Mouse (Mus musculus): ENCODE data around the gene Hist1h2bg. TPM values are rescaled to one million over a fixed set of nuclear protein-coding genes. Genes with fewer than 3 reads are reported as not detected.
A peak's percentile ranks its signal among the peaks of the same experiment; 100 is the strongest.

The Hist1h2bg gene
- total RNA-seq, 2 experiments from 2014 or later: 38.1 to 41.0 TPM

DNA sequence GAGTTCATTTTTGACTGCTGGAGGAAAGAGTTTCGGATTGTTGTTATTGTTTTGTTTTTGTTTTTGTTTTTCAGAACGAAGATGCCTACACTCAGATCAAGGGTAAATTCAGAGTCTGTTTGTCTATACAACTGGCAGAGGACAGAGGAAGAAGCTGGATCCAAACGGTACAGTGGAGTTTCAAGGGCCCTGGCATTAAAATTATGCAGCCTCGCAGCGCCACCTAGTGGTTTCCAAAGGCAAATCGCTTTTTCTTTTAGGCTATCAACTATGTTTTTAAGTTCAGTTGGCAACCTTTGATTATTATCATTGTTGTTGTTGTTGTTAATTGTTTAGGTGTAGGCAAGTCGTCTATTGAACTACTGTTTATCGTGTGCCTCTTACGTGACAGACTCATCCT is 26.8 kb downstream of the Hist1h2bg start:
- intact Hi-C loops (cut with DNase I): loop anchor here (2.0 to 5.0 kb wide), 2 partner anchors 76 to 173 kb away; no protein-coding TSS in a partner anchor
- DNase-seq: peak; percentile 79 to 85

DNA sequence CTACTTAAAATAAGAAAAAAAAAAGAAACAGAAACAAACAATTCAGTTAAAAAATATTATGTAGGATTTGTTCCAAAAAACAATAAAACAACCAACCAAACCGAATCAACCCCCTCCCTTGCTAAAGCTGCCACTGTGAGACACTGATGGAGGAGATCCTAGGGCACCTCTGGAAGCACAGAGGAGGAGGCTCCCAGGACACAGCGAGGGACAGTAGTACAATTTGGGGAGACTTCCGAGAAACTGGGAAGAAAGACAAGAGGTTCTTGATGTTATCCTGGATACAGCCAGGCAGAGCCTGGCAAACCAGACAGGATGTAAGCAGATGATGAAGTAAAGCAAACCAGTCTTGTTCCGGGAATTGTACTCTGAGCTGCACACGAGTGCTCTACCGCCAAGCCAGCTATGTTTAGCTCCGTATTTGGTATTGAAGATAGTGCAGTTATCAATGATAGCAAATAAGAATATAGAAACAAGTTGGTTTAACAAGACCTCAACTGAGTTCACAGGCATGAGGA is 32.0 kb downstream of the Hist1h2bg start:
- no peak for DNase-seq
- intact Hi-C loops (cut with DNase I): no loop called here

DNA sequence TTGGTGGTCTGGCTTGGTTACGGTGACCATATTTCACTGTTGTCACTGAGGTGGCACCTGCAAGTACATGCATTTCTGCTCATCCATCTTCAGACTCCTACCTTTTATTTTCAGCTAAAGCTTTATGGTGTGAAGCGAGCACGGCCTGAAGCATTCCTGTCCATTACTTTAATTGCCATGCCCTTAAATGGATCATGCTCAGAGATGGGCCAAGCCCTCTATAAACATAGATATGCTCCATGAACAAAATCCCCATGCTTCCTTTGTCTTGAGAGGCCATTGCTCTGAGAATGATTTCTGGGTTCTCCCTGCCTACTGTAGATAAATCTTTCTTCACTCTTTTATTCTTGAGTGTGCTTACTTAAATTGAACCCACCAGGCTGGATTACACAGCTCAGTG is 33.3 kb downstream of the Hist1h2bg start:
- no peak for DNase-seq
- intact Hi-C loops (cut with DNase I): no loop called here

DNA sequence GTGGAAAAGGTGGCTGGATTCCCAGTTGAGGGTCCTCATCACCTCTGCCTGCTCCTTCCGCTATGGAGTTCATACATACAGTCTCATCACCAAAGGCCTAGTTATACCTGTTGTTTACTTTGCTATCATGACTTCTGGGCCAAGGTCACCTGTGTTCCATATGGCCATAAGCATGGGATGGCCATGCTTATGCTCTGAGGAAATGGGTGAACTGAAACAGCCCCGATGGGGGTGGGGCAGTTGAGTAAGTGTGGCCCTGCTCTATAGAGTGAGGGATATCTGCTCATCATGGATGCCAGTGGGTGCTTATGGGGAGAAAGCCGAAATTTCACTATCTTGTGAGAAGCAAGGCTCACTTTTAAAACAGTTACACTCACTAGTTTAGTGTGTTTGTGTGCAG is 33.9 kb downstream of the Hist1h2bg start:
- no peak for DNase-seq
- intact Hi-C loops (cut with DNase I): no loop called here

DNA sequence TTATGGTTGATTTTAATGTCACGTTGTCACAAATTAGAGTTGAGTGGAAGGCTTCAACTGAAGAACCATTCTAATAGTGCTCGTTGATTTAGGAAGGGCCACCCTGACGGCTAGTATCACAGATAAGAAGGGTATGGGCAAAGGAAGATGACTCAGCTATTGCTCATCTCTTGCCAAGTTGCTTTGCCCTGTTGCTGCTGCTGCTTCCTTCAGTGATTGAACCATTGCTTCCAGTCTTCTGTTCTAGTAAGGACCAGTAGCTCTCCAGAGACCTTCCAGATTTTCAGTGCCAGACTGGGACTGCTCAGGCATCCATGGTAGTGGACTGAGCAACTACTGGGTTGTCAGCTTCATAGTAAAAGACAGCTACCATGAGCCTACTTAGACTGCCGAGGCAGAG is 38.0 kb downstream of the Hist1h2bg start:
- DNase-seq: no peak
- intact Hi-C loops (cut with DNase I): no loop called here

DNA sequence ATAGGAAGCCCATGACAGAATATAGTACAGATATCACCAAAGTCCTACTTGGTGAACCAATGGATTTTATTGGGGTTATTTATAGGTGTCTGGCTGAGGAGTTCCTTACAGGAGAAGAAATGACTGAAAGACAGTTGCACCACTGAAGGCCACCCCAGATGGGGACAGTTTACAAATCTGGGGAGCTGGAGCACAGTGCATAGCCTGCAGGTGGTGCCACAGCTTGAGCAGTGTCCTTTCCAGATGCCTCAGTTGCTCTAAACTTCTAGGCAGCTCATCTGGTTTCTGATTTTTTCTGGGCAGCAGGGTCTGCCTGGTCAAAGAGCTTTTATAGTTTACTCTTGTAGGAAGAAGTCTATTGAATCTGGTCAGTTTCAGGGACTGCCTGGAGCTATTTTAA is 38.6 kb downstream of the Hist1h2bg start:
- intact Hi-C loops (cut with DNase I): no loop called here
- no peak for DNase-seq

DNA sequence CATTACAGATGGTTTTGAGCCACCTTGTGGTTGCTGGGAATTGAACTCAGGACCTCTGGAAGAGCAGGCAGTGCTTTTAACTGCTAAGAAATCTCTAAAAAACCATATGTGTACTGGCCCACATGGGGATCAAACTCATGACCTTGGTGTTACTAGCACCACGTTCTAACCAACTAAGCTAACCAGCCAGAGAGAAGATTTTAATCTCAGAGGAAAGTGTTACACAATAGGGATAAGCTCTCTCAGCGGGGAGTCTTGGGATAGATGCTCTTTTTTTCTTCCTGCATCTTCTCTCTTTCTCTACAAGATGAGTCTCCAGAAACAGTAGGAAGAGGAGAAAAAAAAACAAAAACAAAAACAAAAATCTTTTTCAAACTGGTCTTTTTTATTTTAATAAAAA is 39.2 kb downstream of the Hist1h2bg start:
- intact Hi-C loops (cut with DNase I): no loop called here

DNA sequence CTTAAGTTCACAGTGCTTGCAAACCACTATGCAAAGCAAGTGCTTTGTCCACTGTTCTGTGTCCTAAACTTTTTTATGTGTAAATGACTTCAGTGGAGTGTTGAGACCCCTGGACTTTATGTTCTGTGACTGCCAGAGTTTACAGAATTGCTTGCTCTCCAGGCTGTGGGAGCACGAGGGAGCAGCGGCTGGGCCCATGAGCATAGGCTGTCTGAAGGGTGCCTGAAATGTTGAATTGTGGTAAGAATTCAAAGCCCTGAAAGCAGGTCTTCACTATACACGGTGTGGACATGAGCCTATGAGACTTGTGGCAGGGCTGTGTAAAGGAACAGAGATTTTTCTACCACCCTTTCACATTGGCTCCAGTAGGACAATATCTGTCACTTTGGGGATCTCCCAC is 40.4 kb downstream of the Hist1h2bg start:
- intact Hi-C loops (cut with DNase I): no loop called here
- no peak for DNase-seq

More for the DNA sequence above, 39.2 kb downstream of the Hist1h2bg start:
- no peak for DNase-seq

DNA sequence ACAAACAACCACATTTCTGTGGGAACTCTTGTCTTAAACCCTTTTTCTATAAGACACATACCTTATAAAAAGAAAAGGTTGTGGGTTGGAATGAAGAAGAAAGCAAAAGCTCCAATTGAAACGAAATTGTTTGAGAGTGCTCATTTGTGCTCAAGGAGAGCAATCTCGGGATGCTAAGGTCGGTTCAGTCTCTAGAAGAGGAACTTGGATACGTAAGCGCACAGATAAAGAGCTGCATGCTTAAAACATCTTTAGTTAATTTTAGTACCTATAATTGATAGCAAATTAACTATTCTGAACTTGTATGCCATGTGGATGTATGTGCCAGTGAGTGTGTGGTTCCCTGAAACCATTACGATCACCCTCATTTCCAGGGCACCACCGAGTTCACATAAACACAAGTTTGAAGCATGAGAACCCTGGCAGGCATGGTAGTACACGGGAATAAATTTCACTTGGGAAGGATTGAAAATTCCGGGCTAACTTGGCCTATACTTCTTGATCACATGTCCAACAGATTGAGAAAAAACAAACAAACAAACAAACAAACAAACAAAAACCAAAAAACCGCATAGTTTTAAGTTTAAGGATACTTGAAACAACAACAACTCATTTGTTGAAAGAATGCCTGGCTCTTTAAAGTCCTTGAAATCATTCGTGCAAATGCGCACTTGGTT is 49.0 kb downstream of the Hist1h2bg start:
- intact Hi-C loops (cut with DNase I): loop anchor here (2.0 to 10.0 kb wide), 5 partner anchors 119 to 1908 kb away; partner anchors contain the start of genes Hist1h1a, Hist1h1c, Hist1h3a and Hist1h4a
- DNase-seq: no peak

DNA sequence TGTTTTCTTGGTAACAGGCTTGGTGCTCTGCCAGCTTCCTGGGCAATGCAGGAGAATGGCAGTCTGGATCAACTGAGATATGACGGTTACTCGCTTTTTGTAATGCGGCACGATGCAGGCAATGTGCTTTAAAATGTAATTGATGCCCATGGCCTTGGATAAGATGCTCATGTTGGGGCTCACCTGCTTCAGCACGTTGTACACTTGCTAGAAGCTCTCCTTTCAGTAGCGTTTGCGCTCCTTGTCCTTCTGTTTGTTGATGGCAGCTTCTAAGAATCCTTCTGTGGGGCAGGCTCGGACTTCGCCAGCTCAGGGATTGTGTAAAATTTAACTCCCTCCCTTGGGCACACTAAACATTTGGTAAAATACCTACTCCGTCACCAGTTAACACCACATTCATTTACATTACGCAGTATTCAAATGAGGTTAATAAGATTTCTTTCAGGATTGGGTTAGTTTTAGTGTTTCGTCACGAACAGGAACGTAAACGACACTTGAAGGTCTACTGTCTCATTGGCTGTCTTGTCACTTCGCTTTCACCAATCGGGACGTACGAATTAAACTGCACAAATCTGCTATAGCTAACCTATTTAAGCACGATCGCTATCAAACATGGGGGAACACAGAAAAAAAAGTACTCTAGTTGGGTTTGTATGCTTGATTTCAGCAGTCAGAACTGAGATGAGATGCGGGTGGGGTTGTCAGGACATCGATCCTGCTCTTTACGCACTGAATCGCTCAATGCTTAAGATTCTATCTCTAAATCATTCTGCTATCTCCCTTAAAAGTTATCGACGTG is 49.7 kb downstream of the Hist1h2bg start, which contains the start of gene Hist1h2be:
Gene Hist1h2be, minus strand, starts transcription at position 392 of the 799 bp plus-strand sequence.
- DNase-seq: peak; percentile 55 to 77
- intact Hi-C loops (cut with DNase I): loop anchor here (2.0 to 10.0 kb wide), 5 partner anchors 118 to 1909 kb away; partner anchors contain the start of genes Hist1h1a, Hist1h1c, Hist1h3a and Hist1h4a

Small RNAs within 50 kb of the gene (microRNA-seq; reads per million reads assigned to microRNA genes)
- 0 reads per million in 2 experiments for gene Gm44297 (ENCODE audit: borderline number of aligned reads in 2 of 2)
- gene Gm44359 (ENCODE audit: borderline number of aligned reads in 2 of 2): 0 reads per million in 2 experiments
- gene Gm44394 (ENCODE audit: borderline number of aligned reads in 2 of 2): 0 reads per million in 2 experiments

Other genes with a start within 250 kb of the Hist1h2bg start
- 10 to 100 TPM; 13.6 to 16.5 TPM for gene Zfp322a, start 202.2 kb upstream of the Hist1h2bg start, total RNA-seq (2021)
- 1 to 10 TPM; 4.3 TPM for gene Abt1, start 147.5 kb upstream of the Hist1h2bg start, total RNA-seq (2021)
- not detected for gene Btn1a1, start 105.5 kb upstream of the Hist1h2bg start, total RNA-seq (2021)
- gene Btn2a2, start 82.5 kb upstream of the Hist1h2bg start, total RNA-seq (2021): not detected
- 100 to 1,000 TPM; 268 to 283 TPM for gene Hist1h4h, start 40.3 kb upstream of the Hist1h2bg start, total RNA-seq (2021)
- gene Hist1h2af, start 37.5 kb upstream of the Hist1h2bg start, total RNA-seq (2021): 10 to 100 TPM; 14.1 to 19.0 TPM
- gene Hist1h3g, start 36.0 kb upstream of the Hist1h2bg start, total RNA-seq (2021): 1 to 10 TPM; 2.5 to 4.1 TPM
- 1 to 10 TPM in 1 of 2 experiments, under 1 TPM in 1; 0.94 to 1.9 TPM for gene Hist1h2bh, start 28.0 kb upstream of the Hist1h2bg start, total RNA-seq (2021)
- 10 to 100 TPM in 1 of 2 experiments, 1 to 10 TPM in 1; 7.4 to 10.0 TPM for gene Hist1h3f, start 27.3 kb upstream of the Hist1h2bg start, total RNA-seq (2021)
- gene Hist1h4f, start 19.7 kb upstream of the Hist1h2bg start, total RNA-seq (2021): 10 to 100 TPM; 37.7 to 40.9 TPM
- 1 to 10 TPM; 2.2 to 2.3 TPM for gene Hist1h1d, start 18.1 kb upstream of the Hist1h2bg start, total RNA-seq (2021)
- gene Hist1h3e, start 9.0 kb upstream of the Hist1h2bg start, total RNA-seq (2021): 10 to 100 TPM; 21.4 to 23.8 TPM
- gene Hist1h2ae, start 176 bp upstream of the Hist1h2bg start, total RNA-seq (2021): 1 to 10 TPM; 2.6 to 3.4 TPM
- gene Hist1h2bf, start 2.8 kb downstream of the Hist1h2bg start, total RNA-seq (2021): 10 to 100 TPM; 13.1 to 14.6 TPM
- 1 to 10 TPM; 2.9 to 4.6 TPM for gene Hist1h2ad, start 3.0 kb downstream of the Hist1h2bg start, total RNA-seq (2021)
- 1 to 10 TPM; 3.1 to 4.8 TPM for gene Hist1h3d, start 4.4 kb downstream of the Hist1h2bg start, total RNA-seq (2021)
- 10 to 100 TPM; 61.5 to 67.6 TPM for gene Hist1h4d, start 10.2 kb downstream of the Hist1h2bg start, total RNA-seq (2021)
- 10 to 100 TPM in 1 of 2 experiments, 1 to 10 TPM in 1; 8.9 to 11.1 TPM for gene Hist1h2be, start 49.7 kb downstream of the Hist1h2bg start, total RNA-seq (2021)
- gene Hist1h1e, start 51.2 kb downstream of the Hist1h2bg start, total RNA-seq (2021): 10 to 100 TPM; 38.1 to 46.3 TPM
- 1 to 10 TPM; 1.6 to 1.8 TPM for gene Hist1h2ac, start 112.6 kb downstream of the Hist1h2bg start, total RNA-seq (2021)
- gene Hist1h2bc, start 112.8 kb downstream of the Hist1h2bg start, total RNA-seq (2021): 10 to 100 TPM; 64.4 to 75.8 TPM
- not detected for gene Hist1h1t, start 124.4 kb downstream of the Hist1h2bg start, total RNA-seq (2021)
- gene Hist1h4c, start 127.1 kb downstream of the Hist1h2bg start, total RNA-seq (2021): 10 to 100 TPM; 51.7 to 59.6 TPM
- 10 to 100 TPM; 48.4 to 66.6 TPM for gene Hfe, start 139.5 kb downstream of the Hist1h2bg start, total RNA-seq (2021)
- gene Hist1h1c, start 167.4 kb downstream of the Hist1h2bg start, total RNA-seq (2021): 100 to 1,000 TPM; 186 to 225 TPM
- gene Hist1h3c, start 174.2 kb downstream of the Hist1h2bg start, total RNA-seq (2021): 1 to 10 TPM; 6.5 to 9.3 TPM
- gene Hist1h2bb, start 175.3 kb downstream of the Hist1h2bg start, total RNA-seq (2021): 10 to 100 TPM in 1 of 2 experiments, 1 to 10 TPM in 1; 9.8 to 12.0 TPM
- gene Hist1h2ab, start 179.7 kb downstream of the Hist1h2bg start, total RNA-seq (2021): 10 to 100 TPM; 11.9 to 16.8 TPM
- gene Hist1h3b, start 180.9 kb downstream of the Hist1h2bg start, total RNA-seq (2021): 10 to 100 TPM; 20.4 to 22.0 TPM
- gene Hist1h4b, start 185.6 kb downstream of the Hist1h2bg start, total RNA-seq (2021): 10 to 100 TPM; 13.8 to 18.3 TPM
- gene Hist1h4a, start 189.8 kb downstream of the Hist1h2bg start, total RNA-seq (2021): 10 to 100 TPM; 12.3 to 13.8 TPM
- 10 to 100 TPM; 16.6 to 17.0 TPM for gene Hist1h3a, start 191.0 kb downstream of the Hist1h2bg start, total RNA-seq (2021)
- 1 to 10 TPM; 7.5 to 8.2 TPM for gene Hist1h1a, start 192.3 kb downstream of the Hist1h2bg start, total RNA-seq (2021)
- not detected for gene Trim38, start 198.5 kb downstream of the Hist1h2bg start, total RNA-seq (2021)
- not detected for gene Slc17a2, start 235.6 kb downstream of the Hist1h2bg start, total RNA-seq (2021)

All from heart, postnatal 36 days (tissue).